Mouse (Mus musculus) G1E-ER4 (cell line): ENCODE results near the gene Pcsk6. TPM values are rescaled to one million over a fixed set of nuclear protein-coding genes. Genes with fewer than 3 reads are reported as not detected.

ENCODE experiments used
- GATA1 ChIP-seq: IDR thresholded peaks from one replicate; pipeline ENCODE4 v1.8.0; 2012; ENCODE audit warnings: low read length, inconsistent platforms
- polyA plus RNA-seq: library from polyadenylated mRNA; stranded (reverse); fragments of >175 nt; gene quantifications from 2 replicates; pipeline ENCODE4 v1.2.3, GENCODE M21; 2012

Gene Pcsk6
- polyA plus RNA-seq, 1 experiment, result not detected

DNA sequence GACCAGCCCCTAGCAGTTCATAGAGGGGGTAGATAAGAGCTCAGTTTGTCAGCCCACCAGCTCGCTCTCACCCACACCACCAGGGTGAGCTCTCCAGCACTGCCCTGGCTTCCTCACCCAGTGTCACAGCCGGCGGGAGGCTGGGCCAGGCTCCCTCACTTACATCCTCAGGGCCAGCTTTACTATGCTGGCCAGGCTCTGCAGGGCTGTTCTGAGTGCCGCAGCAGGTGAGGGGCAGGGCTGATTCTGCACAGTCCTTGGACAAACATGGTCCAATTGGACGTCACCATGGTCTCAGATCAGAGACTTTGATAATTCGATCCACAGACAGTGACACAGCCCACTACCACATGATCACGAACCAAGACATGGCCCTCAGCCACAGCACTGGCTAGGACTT lies 230.0 kb downstream of the Pcsk6 start:
- TF ChIP-seq GATA1, result no peak

DNA sequence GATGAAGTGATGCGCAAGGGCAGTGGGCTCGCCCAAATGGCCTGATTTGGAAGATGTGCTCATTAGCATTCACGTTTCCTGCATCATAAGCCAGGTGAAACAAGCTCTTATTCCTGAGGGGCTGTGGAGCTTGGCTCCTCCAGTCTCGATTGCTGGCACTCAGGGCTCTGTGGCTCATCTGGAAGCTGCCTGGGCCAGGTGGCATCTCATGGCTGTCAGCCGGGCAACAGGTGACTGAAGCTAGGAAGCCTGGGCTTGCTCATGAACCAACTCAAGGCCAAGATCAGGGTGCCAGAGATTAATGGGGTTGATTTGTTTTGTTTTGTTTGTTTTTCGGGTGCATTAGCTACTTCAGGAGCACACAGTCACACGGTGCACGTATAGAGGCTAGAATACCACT lies 231.1 kb downstream of the Pcsk6 start:
- no peak for TF ChIP-seq GATA1

GRCm38 (mm10) chr7:66094141-66094540 lies 232.6 kb downstream of the Pcsk6 start:
- TF ChIP-seq GATA1, result no peak

DNA sequence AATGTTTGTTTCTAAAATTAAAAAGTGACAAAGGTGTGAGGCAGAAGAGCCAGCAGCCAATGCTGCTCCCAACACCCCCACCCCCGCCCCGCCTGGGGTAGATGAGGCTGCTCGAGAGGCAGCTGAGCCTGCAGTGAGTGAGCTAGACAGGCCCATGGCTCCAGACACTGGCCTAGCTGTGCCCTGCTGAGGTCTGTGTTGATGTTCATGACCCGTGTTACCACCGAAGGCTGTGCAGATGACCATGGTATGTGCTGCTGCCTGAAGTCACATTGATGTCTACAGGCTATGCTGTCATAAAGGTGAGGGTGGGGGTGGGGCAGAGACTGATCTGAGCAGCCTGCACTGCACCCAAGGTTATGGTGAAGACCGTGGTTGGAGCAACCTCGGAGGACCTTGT lies 237.3 kb downstream of the Pcsk6 start:
- no peak for TF ChIP-seq GATA1

Other genes with a start within 250 kb of the Pcsk6 start
- 40.9 and 58.7 TPM in 2 replicates for gene Tarsl2, start 216.8 kb upstream of the Pcsk6 start, polyA plus RNA-seq
- gene Tm2d3, start 170.6 kb upstream of the Pcsk6 start, polyA plus RNA-seq, result 5.2 and 22.6 TPM in 2 replicates
- gene Gm45213, start 181.9 kb downstream of the Pcsk6 start, polyA plus RNA-seq, result not detected in 2 replicates
- 114 and 179 TPM in 2 replicates for gene Snrpa1, start 197.3 kb downstream of the Pcsk6 start, polyA plus RNA-seq
- 45.1 and 50.6 TPM in 2 replicates for gene Selenos, start 217.9 kb downstream of the Pcsk6 start, polyA plus RNA-seq
- gene Chsy1, start 247.8 kb downstream of the Pcsk6 start, polyA plus RNA-seq, result 11.0 and 14.4 TPM in 2 replicates